ENCODE assay signal across 14 mouse cellular contexts in genomic region chr6:124831649-124832048, GRCm38 (mm10). TPM values are rescaled to one million over a fixed set of nuclear protein-coding genes. Genes with fewer than 3 reads are reported as not detected.
DNase-seq lines count a peak whose midpoint lies in the region; ATAC-seq and TF ChIP-seq lines count a peak whose summit lies in the region.
"Had no signal": no experiment of that assay in that cellular context is flagged by ENCODE, and none has a peak within 500 bp of the region (broad histone marks: within the 10 kb centered on the region; RNA-seq: fewer than 3 reads in every experiment).

No protein-coding gene starts in this region.

- DNase-seq in kidney, adult 11 months = no peak
- DNase-seq in embryonic facial prominence, embryonic 10.5 days (ENCODE audit: low spot score) = no peak
- no peak for DNase-seq in left cerebral cortex, adult 2 months (ENCODE audit: extremely low spot score in 1 of 2, low spot score in 2 of 2)
- no peak for DNase-seq in gastrocnemius, postnatal 25 days
- DNase-seq: cerebellum, postnatal 10 days; gastrocnemius, postnatal 14 days had no signal

- H3K9me3 ChIP-seq in erythroblast, embryonic 14.5 days (ENCODE audit: control insufficient read depth, low read length) = no peaks in the 10 kb centered on the region
- no peaks in the 10 kb centered on the region for H3K9me3 ChIP-seq in kidney, embryonic 16.5 days (ENCODE audit: low read length)
- H3K9me3 ChIP-seq in embryonic facial prominence, embryonic 10.5 days = no peaks in the 10 kb centered on the region
- no peaks in the 10 kb centered on the region for H3K9me3 ChIP-seq in liver, embryonic 12.5 days (replicated peaks)
- H3K9me3 ChIP-seq: G1E had no signal

- no peaks in the 10 kb centered on the region for H3K27me3 ChIP-seq in erythroblast, embryonic 14.5 days (ENCODE audit: control insufficient read depth)
- H3K27me3 ChIP-seq in kidney, embryonic 16.5 days (ENCODE audit: insufficient read depth, low read length) = no peaks in the 10 kb centered on the region
- H3K27me3 ChIP-seq in embryonic facial prominence, embryonic 10.5 days (replicated peaks; ENCODE audit: low read depth, poor library complexity, severe bottlenecking) = no peaks in the 10 kb centered on the region
- H3K27me3 ChIP-seq in liver, embryonic 12.5 days (replicated peaks) = no peaks in the 10 kb centered on the region

- H3K9ac ChIP-seq in kidney, embryonic 16.5 days (replicated peaks; ENCODE audit: low read length) = no peak overlapping the region
- peak overlapping the region; percentile 88 for H3K9ac ChIP-seq in liver, embryonic 12.5 days

- ATAC-seq in erythroblast, adult 5-6 weeks (replicated peaks; ENCODE audit: low FRiP score, poor library complexity, severe bottlenecking) = no peak
- no peak for ATAC-seq in kidney, embryonic 16.5 days (ENCODE audit: low FRiP score, low TSS enrichment)
- no peak for ATAC-seq in liver, embryonic 12.5 days

- H3K27ac ChIP-seq in kidney, embryonic 16.5 days (ENCODE audit: low read length) = no peak overlapping the region
- H3K27ac ChIP-seq in embryonic facial prominence, embryonic 10.5 days (replicated peaks) = no peak overlapping the region
- H3K27ac ChIP-seq in liver, embryonic 12.5 days = no peak overlapping the region
- H3K27ac ChIP-seq in left cerebral cortex, adult 2 months = no peak overlapping the region

- 92% methylated on average over 8 of the region's 8 CpGs for WGBS in kidney, embryonic 16.5 days
- WGBS in embryonic facial prominence, embryonic 10.5 days = 93% methylated on average over 8 of the region's 8 CpGs
- 94% methylated on average over 8 of the region's 8 CpGs for WGBS in liver, embryonic 12.5 days (ENCODE audit: insufficient replicate concordance)

- peaks cover 56% of the 10 kb centered on the region for H3K4me1 ChIP-seq in erythroblast, embryonic 14.5 days (ENCODE audit: control insufficient read depth)
- peaks cover 22% of the 10 kb centered on the region for H3K4me1 ChIP-seq in kidney, embryonic 16.5 days (ENCODE audit: insufficient read depth, low read length)
- peaks cover 65% of the 10 kb centered on the region for H3K4me1 ChIP-seq in embryonic facial prominence, embryonic 10.5 days
- H3K4me1 ChIP-seq in liver, embryonic 12.5 days = peaks cover 46% of the 10 kb centered on the region

- H3K36me3 ChIP-seq in erythroblast, embryonic 14.5 days (ENCODE audit: control insufficient read depth) = peaks cover 69% of the 10 kb centered on the region
- H3K36me3 ChIP-seq in kidney, embryonic 16.5 days (ENCODE audit: insufficient read depth, low read length) = peaks cover 19% of the 10 kb centered on the region
- peaks cover 56% of the 10 kb centered on the region for H3K36me3 ChIP-seq in embryonic facial prominence, embryonic 10.5 days (replicated peaks)
- H3K36me3 ChIP-seq in liver, embryonic 12.5 days = peaks cover 56% of the 10 kb centered on the region

- peak overlapping the region; percentile 68; the same call in 1 of the 2 replicates for H3K4me2 ChIP-seq in kidney, embryonic 16.5 days (replicated peaks; ENCODE audit: low read depth, low read length)
- H3K4me2 ChIP-seq in liver, embryonic 12.5 days = peak overlapping the region; percentile 83

- H3K4me3 ChIP-seq in erythroblast, embryonic 14.5 days (replicated peaks) = peak overlapping the region; percentile 74
- no peak overlapping the region for H3K4me3 ChIP-seq in kidney, embryonic 16.5 days (ENCODE audit: low read length)
- H3K4me3 ChIP-seq in embryonic facial prominence, embryonic 10.5 days = peak overlapping the region; percentile 81
- H3K4me3 ChIP-seq in liver, embryonic 12.5 days = peak overlapping the region; percentile 86
- no peak overlapping the region for H3K4me3 ChIP-seq in left cerebral cortex, adult 2 months

- TF ChIP-seq CTCF in left cerebral cortex, adult 2 months (IDR thresholded peaks at IDR 0.05) = no peak

- intact Hi-C loops in left cerebral cortex, adult 2 months (cut with DNase I) = no loop called here

RNA-seq across cellular contexts. Expression of gene Cdca3, which starts 2.3 kb away (rescaled TPM):
- 26.9 and 32.9 TPM in 2 replicates for polyA plus RNA-seq in erythroblast, embryonic 14.5 days (2012)
- total RNA-seq in erythroblast, adult 5-6 weeks (2015; ENCODE audit: low replicate concordance) = 65.8 and 68.0 TPM in 2 replicates
- 58.5 and 73.8 TPM in 2 replicates for total RNA-seq in erythroblast, adult 5-6 weeks (2017; ENCODE audit: low replicate concordance)
- 187 and 193 TPM in 2 replicates for polyA plus RNA-seq in kidney, embryonic 16.5 days (2015; fragmentation: Nextera tagmentation; extraction: Ambion mirVana)
- 225 and 238 TPM in 2 replicates for polyA plus RNA-seq in embryonic facial prominence, embryonic 10.5 days (2016; fragmentation: Nextera tagmentation; extraction: Ambion mirVana)
- polyA plus RNA-seq in liver, embryonic 12.5 days (2016; fragmentation: Nextera tagmentation; extraction: Ambion mirVana) = 193 TPM in 2 replicates
- under 1 TPM; 0.63 to 0.66 TPM for total RNA-seq in left cerebral cortex, adult 2 months (2021)
- total RNA-seq in gastrocnemius, postnatal 25 days (2021) = 1 to 10 TPM; 1.2 TPM

RNA-seq across cellular contexts. Expression of gene Usp5, which starts 2.4 kb away (rescaled TPM):
- polyA plus RNA-seq in erythroblast, embryonic 14.5 days (2012) = 4.6 and 5.6 TPM in 2 replicates
- 10.0 and 34.6 TPM in 2 replicates for total RNA-seq in erythroblast, adult 5-6 weeks (2015; ENCODE audit: low replicate concordance)
- total RNA-seq in erythroblast, adult 5-6 weeks (2017; ENCODE audit: low replicate concordance) = 22.0 and 29.6 TPM in 2 replicates
- polyA plus RNA-seq in kidney, embryonic 16.5 days (2015; fragmentation: Nextera tagmentation; extraction: Ambion mirVana) = 174 TPM in 2 replicates
- 191 and 212 TPM in 2 replicates for polyA plus RNA-seq in embryonic facial prominence, embryonic 10.5 days (2016; fragmentation: Nextera tagmentation; extraction: Ambion mirVana)
- polyA plus RNA-seq in liver, embryonic 12.5 days (2016; fragmentation: Nextera tagmentation; extraction: Ambion mirVana) = 87.5 and 94.1 TPM in 2 replicates
- total RNA-seq in left cerebral cortex, adult 2 months (2021) = 100 to 1,000 TPM; 184 to 190 TPM
- total RNA-seq in gastrocnemius, postnatal 25 days (2021) = 10 to 100 TPM; 42.1 to 44.0 TPM

RNA-seq across cellular contexts. Expression of gene Gnb3, which starts 8.4 kb away (rescaled TPM):
- not detected in 2 replicates for polyA plus RNA-seq in erythroblast, embryonic 14.5 days (2012)
- total RNA-seq in erythroblast, adult 5-6 weeks (2015; ENCODE audit: low replicate concordance) = not detected in 2 replicates
- total RNA-seq in erythroblast, adult 5-6 weeks (2017; ENCODE audit: low replicate concordance) = not detected in 2 replicates
- polyA plus RNA-seq in kidney, embryonic 16.5 days (2015; fragmentation: Nextera tagmentation; extraction: Ambion mirVana) = 1.7 and 1.8 TPM in 2 replicates
- 0.60 and 0.97 TPM in 2 replicates for polyA plus RNA-seq in embryonic facial prominence, embryonic 10.5 days (2016; fragmentation: Nextera tagmentation; extraction: Ambion mirVana)
- 0.29 and 0.43 TPM in 2 replicates for polyA plus RNA-seq in liver, embryonic 12.5 days (2016; fragmentation: Nextera tagmentation; extraction: Ambion mirVana)
- total RNA-seq in left cerebral cortex, adult 2 months (2021) = not detected
- 1 to 10 TPM; 1.6 to 1.7 TPM for total RNA-seq in gastrocnemius, postnatal 25 days (2021)
- total RNA-seq: layer of hippocampus, adult 18-20 months; left cerebral cortex, postnatal 14 days had no signal
- polyA plus RNA-seq: G1E, macrophage had no signal

RNA-seq across cellular contexts. Expression of gene Tpi1, which starts 17.6 kb away (rescaled TPM):
- 10.3 and 10.7 TPM in 2 replicates for polyA plus RNA-seq in erythroblast, embryonic 14.5 days (2012)
- 37.3 and 44.3 TPM in 2 replicates for total RNA-seq in erythroblast, adult 5-6 weeks (2015; ENCODE audit: low replicate concordance)
- 30.0 and 31.0 TPM in 2 replicates for total RNA-seq in erythroblast, adult 5-6 weeks (2017; ENCODE audit: low replicate concordance)
- 851 and 866 TPM in 2 replicates for polyA plus RNA-seq in kidney, embryonic 16.5 days (2015; fragmentation: Nextera tagmentation; extraction: Ambion mirVana)
- 829 and 899 TPM in 2 replicates for polyA plus RNA-seq in embryonic facial prominence, embryonic 10.5 days (2016; fragmentation: Nextera tagmentation; extraction: Ambion mirVana)
- 630 and 674 TPM in 2 replicates for polyA plus RNA-seq in liver, embryonic 12.5 days (2016; fragmentation: Nextera tagmentation; extraction: Ambion mirVana)
- 100 to 1,000 TPM; 734 to 769 TPM for total RNA-seq in left cerebral cortex, adult 2 months (2021)
- 1,000 to 10,000 TPM; 2,445 to 2,599 TPM for total RNA-seq in gastrocnemius, postnatal 25 days (2021)

RNA-seq across cellular contexts. Expression of gene Spsb2, which starts 23.2 kb away (rescaled TPM):
- 0.77 and 0.81 TPM in 2 replicates for polyA plus RNA-seq in erythroblast, embryonic 14.5 days (2012)
- total RNA-seq in erythroblast, adult 5-6 weeks (2015; ENCODE audit: low replicate concordance) = 0.58 TPM in 1 of 2 replicates, not detected in the other
- total RNA-seq in erythroblast, adult 5-6 weeks (2017; ENCODE audit: low replicate concordance) = 2.6 and 4.3 TPM in 2 replicates
- 20.9 and 21.5 TPM in 2 replicates for polyA plus RNA-seq in kidney, embryonic 16.5 days (2015; fragmentation: Nextera tagmentation; extraction: Ambion mirVana)
- 7.1 and 8.3 TPM in 2 replicates for polyA plus RNA-seq in embryonic facial prominence, embryonic 10.5 days (2016; fragmentation: Nextera tagmentation; extraction: Ambion mirVana)
- polyA plus RNA-seq in liver, embryonic 12.5 days (2016; fragmentation: Nextera tagmentation; extraction: Ambion mirVana) = 9.9 and 10.8 TPM in 2 replicates
- total RNA-seq in left cerebral cortex, adult 2 months (2021) = 1 to 10 TPM; 4.4 to 5.4 TPM
- 1 to 10 TPM; 2.7 to 3.2 TPM for total RNA-seq in gastrocnemius, postnatal 25 days (2021)

Comparison
In these comparisons a context has a peak if more than half of its experiments do, and no peak if none do; other contexts are left out.
1. H3K4me3 ChIP-seq: peak in erythroblast, embryonic 14.5 days (single experiment), embryonic facial prominence, embryonic 10.5 days (single experiment) and liver, embryonic 12.5 days (single experiment); none in kidney, embryonic 16.5 days (single experiment) and left cerebral cortex, adult 2 months (single experiment).
2. RNA of gene Usp5, which starts 2.4 kb away (polyA plus RNA-seq): 191 to 212 TPM in embryonic facial prominence, embryonic 10.5 days, 174 TPM in kidney, embryonic 16.5 days and 87.5 to 94.1 TPM in liver, embryonic 12.5 days; 4.6 to 5.6 TPM in erythroblast, embryonic 14.5 days; every median in the first group is over 10 times any median in the second.